Mouse (Mus musculus): ENCODE data around the gene Hyal3. TPM values are rescaled to one million over a fixed set of nuclear protein-coding genes. Genes with fewer than 3 reads are reported as not detected.
A peak's percentile ranks its signal among the peaks of the same experiment; 100 is the strongest.
"Not testable (repeated sequence)": the region's sequence is repeated elsewhere in the genome, so short reads cannot be mapped to it uniquely, and the experiment has no call there.

The Hyal3 gene
- total and polyA plus RNA-seq, 3 experiments, result 1.3 to 2.2 (median 1.4) TPM

GRCm38 (mm10) chr9:107571534-107572326 is 8.9 kb upstream of the Hyal3 start:
- DNase-seq, result no peak

- DNase-seq, result no peak
These were observed 8.3 kb upstream of the Hyal3 start for GRCm38 (mm10) chr9:107572327-107572662.

- DNase-seq, result not testable (repeated sequence)
These were observed 6.8 kb upstream of the Hyal3 start for GRCm38 (mm10) chr9:107573774-107574173.

GRCm38 (mm10) chr9:107575579-107576356 is 4.8 kb upstream of the Hyal3 start:
- no peak for DNase-seq

- peak; percentile 92 for DNase-seq
These were observed 4.1 kb upstream of the Hyal3 start, which contains the start of gene Hyal1 for GRCm38 (mm10) chr9:107576357-107577107. Gene Hyal1 (plus strand): TSS chr9:107576927.

- DNase-seq, result peak; percentile 54
These were observed 2.7 kb upstream of the Hyal3 start for GRCm38 (mm10) chr9:107577871-107578270.

GRCm38 (mm10) chr9:107578587-107578986 is 2.0 kb upstream of the Hyal3 start, which contains the start of gene Naa80:
Gene Naa80 (plus strand): TSS chr9:107578887.
- DNase-seq, result no peak

GRCm38 (mm10) chr9:107579023-107579900 is 1.4 kb upstream of the Hyal3 start:
- DNase-seq, result peak; percentile 71

- no peak for DNase-seq
These were observed 966 bp downstream of the Hyal3 start for GRCm38 (mm10) chr9:107581584-107581983.

GRCm38 (mm10) chr9:107582509-107583062 is 2.0 kb downstream of the Hyal3 start:
- no peak for DNase-seq

- no peak for DNase-seq
These were observed 2.6 kb downstream of the Hyal3 start for GRCm38 (mm10) chr9:107583174-107583573.

GRCm38 (mm10) chr9:107586504-107586903 is 5.9 kb downstream of the Hyal3 start:
- no peak for DNase-seq

GRCm38 (mm10) chr9:107586974-107587832 is 6.6 kb downstream of the Hyal3 start, which contains the start of gene Ifrd2:
Gene Ifrd2 (plus strand): TSS chr9:107587642.
- peak; percentile 98 for DNase-seq

GRCm38 (mm10) chr9:107587833-107588639 is 7.4 kb downstream of the Hyal3 start:
- DNase-seq, result peak; percentile 80

- DNase-seq, result no peak
These were observed 9.6 kb downstream of the Hyal3 start for GRCm38 (mm10) chr9:107590058-107590772.

GRCm38 (mm10) chr9:107590773-107591060 is 10.1 kb downstream of the Hyal3 start:
- DNase-seq, result no peak

GRCm38 (mm10) chr9:107593101-107593976 is 12.7 kb downstream of the Hyal3 start:
- no peak for DNase-seq
